Mouse (Mus musculus): ENCODE results near the gene Calml4. TPM values are rescaled to one million over a fixed set of nuclear protein-coding genes. Genes with fewer than 3 reads are reported as not detected.
"Not testable (repeated sequence)": the region's sequence is repeated elsewhere in the genome, so short reads cannot be mapped to it uniquely, and the experiment has no call there.

Gene Calml4
- polyA plus RNA-seq, 1 experiment from 2014 or later = 0.24 TPM

GRCm38 (mm10) chr9:62817099-62817571 is 40.7 kb upstream of the Calml4 start:
- H3K36me3 ChIP-seq (ENCODE audit: control insufficient read depth, insufficient read depth, low read length) = no peaks in the 10 kb centered on the region
- no peak overlapping the region for H3K9ac ChIP-seq (ENCODE audit: low read depth, low read length)
- no peak overlapping the region for H3K4me3 ChIP-seq (ENCODE audit: low read depth, low read length)
- no peak; the same call in 1 of the 2 replicates for ATAC-seq (replicated peaks; ENCODE audit: insufficient number of reproducible peaks, low FRiP score, low TSS enrichment)
- peaks cover 4% of the 10 kb centered on the region; the same call in 1 of the 2 replicates for H3K4me1 ChIP-seq (ENCODE audit: control insufficient read depth, insufficient read depth, low read length)
- no peaks in the 10 kb centered on the region for H3K27me3 ChIP-seq (ENCODE audit: control insufficient read depth, insufficient read depth, low read length)
- no peak overlapping the region for H3K27ac ChIP-seq (ENCODE audit: low read depth, low read length)
- 0 out of 2 replicates have a peak overlapping the region, but pooled peaks have one; percentile 9 for H3K4me2 ChIP-seq
- 53% methylated on average over 12 of the region's 12 CpGs for WGBS (ENCODE audit: insufficient replicate concordance)
- no peaks in the 10 kb centered on the region for H3K9me3 ChIP-seq (replicated peaks; ENCODE audit: control insufficient read depth, low read length)

GRCm38 (mm10) chr9:62817828-62818614 is 39.9 kb upstream of the Calml4 start:
- 62% methylated on average over 4 of the region's 4 CpGs for WGBS (ENCODE audit: insufficient replicate concordance)

GRCm38 (mm10) chr9:62819494-62819893 is 38.4 kb upstream of the Calml4 start:
- H3K9me3 ChIP-seq (replicated peaks; ENCODE audit: control insufficient read depth, low read length) = no peaks in the 10 kb centered on the region
- peaks cover 4% of the 10 kb centered on the region; the same call in 1 of the 2 replicates for H3K4me1 ChIP-seq (ENCODE audit: control insufficient read depth, insufficient read depth, low read length)
- H3K27me3 ChIP-seq (ENCODE audit: control insufficient read depth, insufficient read depth, low read length) = no peaks in the 10 kb centered on the region
- no peak overlapping the region for H3K27ac ChIP-seq (ENCODE audit: low read depth, low read length)
- H3K4me3 ChIP-seq (ENCODE audit: low read depth, low read length) = no peak overlapping the region
- no peak overlapping the region for H3K4me2 ChIP-seq
- no peak overlapping the region for H3K9ac ChIP-seq (ENCODE audit: low read depth, low read length)
- WGBS (ENCODE audit: insufficient replicate concordance) = 72% methylated on average over 3 of the region's 3 CpGs
- H3K36me3 ChIP-seq (ENCODE audit: control insufficient read depth, insufficient read depth, low read length) = no peaks in the 10 kb centered on the region
- ATAC-seq (replicated peaks; ENCODE audit: insufficient number of reproducible peaks, low FRiP score, low TSS enrichment) = no peak

More at GRCm38 (mm10) chr9:62817828-62818614, 39.9 kb upstream of the Calml4 start:
- Histone ChIP-seq H3K9me3 (replicated peaks; ENCODE audit: control insufficient read depth, low read length) (no peaks in the 10 kb centered on the region), H3K9ac (ENCODE audit: low read depth, low read length) (no peak overlapping the region), H3K27me3 (ENCODE audit: control insufficient read depth, insufficient read depth, low read length) (no peaks in the 10 kb centered on the region), H3K27ac (ENCODE audit: low read depth, low read length) (peak overlapping the region; percentile 7; the same call in 1 of the 2 replicates), H3K4me3 (ENCODE audit: low read depth, low read length) (no peak overlapping the region), H3K4me2 (no peak overlapping the region), H3K36me3 (ENCODE audit: control insufficient read depth, insufficient read depth, low read length) (no peaks in the 10 kb centered on the region), H3K4me1 (ENCODE audit: control insufficient read depth, insufficient read depth, low read length) (peaks cover 4% of the 10 kb centered on the region; the same call in 1 of the 2 replicates)
- ATAC-seq (replicated peaks; ENCODE audit: insufficient number of reproducible peaks, low FRiP score, low TSS enrichment) = no peak

DNA sequence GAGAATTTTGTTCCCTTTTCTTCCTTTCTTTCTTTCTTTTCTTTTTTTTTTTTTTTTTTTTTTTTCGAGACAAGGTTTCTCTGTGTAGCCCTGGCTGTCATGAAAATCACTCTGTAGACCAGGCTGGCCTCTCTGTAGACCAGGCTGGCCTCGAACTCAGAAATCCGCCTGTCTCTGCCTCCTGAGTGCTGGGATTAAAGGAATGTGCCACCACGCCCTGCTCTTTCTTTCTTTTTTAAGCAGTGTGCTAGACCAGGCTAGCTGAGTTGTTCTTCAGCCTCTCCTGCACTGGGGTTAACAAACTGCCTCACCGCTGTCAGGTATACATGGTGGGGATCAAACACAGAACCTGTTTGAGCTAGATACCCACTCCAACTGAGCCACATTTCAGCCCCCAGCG is 38.0 kb upstream of the Calml4 start:
- H3K4me3 ChIP-seq (ENCODE audit: low read depth, low read length); H3K4me1 ChIP-seq (ENCODE audit: control insufficient read depth, insufficient read depth, low read length); H3K27me3 ChIP-seq (ENCODE audit: control insufficient read depth, insufficient read depth, low read length); H3K9me3 ChIP-seq (replicated peaks; ENCODE audit: control insufficient read depth, low read length); ATAC-seq (replicated peaks; ENCODE audit: insufficient number of reproducible peaks, low FRiP score, low TSS enrichment); H3K9ac ChIP-seq (ENCODE audit: low read depth, low read length); H3K4me2 ChIP-seq; H3K36me3 ChIP-seq (ENCODE audit: control insufficient read depth, insufficient read depth, low read length); H3K27ac ChIP-seq (ENCODE audit: low read depth, low read length): not testable (repeated sequence)
- 81% methylated on average over 6 of the region's 6 CpGs for WGBS (ENCODE audit: insufficient replicate concordance)

GRCm38 (mm10) chr9:62820829-62821228 is 37.1 kb upstream of the Calml4 start:
- peaks cover 7% of the 10 kb centered on the region for H3K4me1 ChIP-seq (ENCODE audit: control insufficient read depth, insufficient read depth, low read length)
- H3K27me3 ChIP-seq (ENCODE audit: control insufficient read depth, insufficient read depth, low read length) = no peaks in the 10 kb centered on the region
- no peak overlapping the region for H3K4me2 ChIP-seq
- 83% methylated on average over 6 of the region's 6 CpGs for whole genome bisulfite sequencing (ENCODE audit: insufficient replicate concordance)
- no peak overlapping the region for H3K4me3 ChIP-seq (ENCODE audit: low read depth, low read length)
- H3K9me3 ChIP-seq (replicated peaks; ENCODE audit: control insufficient read depth, low read length) = no peaks in the 10 kb centered on the region
- H3K36me3 ChIP-seq (ENCODE audit: control insufficient read depth, insufficient read depth, low read length) = no peaks in the 10 kb centered on the region
- no peak overlapping the region for H3K9ac ChIP-seq (ENCODE audit: low read depth, low read length)
- ATAC-seq (replicated peaks; ENCODE audit: insufficient number of reproducible peaks, low FRiP score, low TSS enrichment) = no peak
- no peak overlapping the region for H3K27ac ChIP-seq (ENCODE audit: low read depth, low read length)

DNA sequence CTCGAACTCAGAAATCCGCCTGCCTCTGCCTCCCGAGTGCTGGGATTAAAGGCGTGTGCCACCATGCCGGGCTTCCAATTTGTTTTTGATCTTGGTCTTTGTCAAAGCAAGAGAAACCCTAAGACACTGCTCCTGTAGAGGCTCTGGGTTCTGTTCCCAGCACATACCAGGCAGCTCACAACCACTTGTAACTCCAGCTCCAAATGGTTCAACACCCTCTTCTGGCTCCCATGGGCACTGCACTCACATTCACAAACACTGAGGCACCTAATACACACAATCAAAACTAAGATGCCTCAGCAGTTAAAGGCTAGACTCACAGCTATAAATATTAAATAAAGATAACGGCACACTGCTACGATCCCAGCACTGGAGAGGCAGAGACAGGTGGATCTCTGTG is 36.1 kb upstream of the Calml4 start:
- 87% methylated on average over 7 of the region's 7 CpGs for WGBS (ENCODE audit: insufficient replicate concordance)
- H3K4me3 ChIP-seq (ENCODE audit: low read depth, low read length) = no peak overlapping the region
- H3K4me1 ChIP-seq (ENCODE audit: control insufficient read depth, insufficient read depth, low read length) = peaks cover 15% of the 10 kb centered on the region
- no peaks in the 10 kb centered on the region for H3K9me3 ChIP-seq (replicated peaks; ENCODE audit: control insufficient read depth, low read length)
- no peak overlapping the region for H3K27ac ChIP-seq (ENCODE audit: low read depth, low read length)
- no peaks in the 10 kb centered on the region for H3K27me3 ChIP-seq (ENCODE audit: control insufficient read depth, insufficient read depth, low read length)
- H3K36me3 ChIP-seq (ENCODE audit: control insufficient read depth, insufficient read depth, low read length) = no peaks in the 10 kb centered on the region
- ATAC-seq (replicated peaks; ENCODE audit: insufficient number of reproducible peaks, low FRiP score, low TSS enrichment) = no peak
- no peak overlapping the region for H3K9ac ChIP-seq (ENCODE audit: low read depth, low read length)
- H3K4me2 ChIP-seq = no peak overlapping the region

DNA sequence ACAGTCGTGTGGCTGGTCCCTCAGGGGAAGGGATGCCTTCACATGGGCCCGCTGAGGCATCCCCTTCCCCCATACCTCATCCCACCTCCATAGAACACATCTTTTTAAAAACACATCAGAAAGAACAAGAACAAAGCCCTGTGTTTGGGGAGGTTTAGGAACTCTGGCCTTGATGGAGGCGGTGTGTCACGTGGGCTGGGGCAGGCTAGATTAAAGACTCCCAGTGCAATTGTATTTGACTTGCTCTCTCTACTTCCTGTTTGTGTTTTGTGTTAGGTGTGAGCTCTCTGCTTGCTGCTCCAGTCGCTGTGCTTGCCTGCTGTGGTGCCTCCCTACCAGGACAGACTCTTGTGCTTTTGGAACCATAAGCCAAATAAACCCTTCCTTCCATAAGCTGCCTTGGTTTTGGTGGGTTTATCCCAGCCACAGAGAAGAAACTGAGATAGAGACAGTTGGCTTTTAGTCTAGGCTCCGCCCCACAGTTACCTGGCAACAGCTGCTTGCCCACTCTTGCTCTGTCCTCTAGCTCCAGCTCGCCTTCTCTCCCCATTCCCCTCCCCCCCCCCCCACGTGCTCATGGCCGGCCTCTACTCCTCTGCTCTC is 32.0 kb upstream of the Calml4 start:
- Histone ChIP-seq H3K9ac (ENCODE audit: low read depth, low read length) (peak overlapping the region; percentile 39; the same call in 1 of the 2 replicates), H3K4me1 (ENCODE audit: control insufficient read depth, insufficient read depth, low read length) (peaks cover 11% of the 10 kb centered on the region), H3K27me3 (ENCODE audit: control insufficient read depth, insufficient read depth, low read length) (no peaks in the 10 kb centered on the region), H3K27ac (ENCODE audit: low read depth, low read length) (0 out of 2 replicates have a peak overlapping the region, but pooled peaks have one; percentile 22), H3K4me2 (peak overlapping the region; percentile 46), H3K36me3 (ENCODE audit: control insufficient read depth, insufficient read depth, low read length) (no peaks in the 10 kb centered on the region), H3K9me3 (replicated peaks; ENCODE audit: control insufficient read depth, low read length) (no peaks in the 10 kb centered on the region), H3K4me3 (ENCODE audit: low read depth, low read length) (no peak overlapping the region)
- 7% methylated on average over 9 of the region's 9 CpGs for WGBS (ENCODE audit: insufficient replicate concordance)
- 0 out of 2 replicates have a peak, but pooled peaks have one; percentile 15 for ATAC-seq (replicated peaks; ENCODE audit: insufficient number of reproducible peaks, low FRiP score, low TSS enrichment)

DNA sequence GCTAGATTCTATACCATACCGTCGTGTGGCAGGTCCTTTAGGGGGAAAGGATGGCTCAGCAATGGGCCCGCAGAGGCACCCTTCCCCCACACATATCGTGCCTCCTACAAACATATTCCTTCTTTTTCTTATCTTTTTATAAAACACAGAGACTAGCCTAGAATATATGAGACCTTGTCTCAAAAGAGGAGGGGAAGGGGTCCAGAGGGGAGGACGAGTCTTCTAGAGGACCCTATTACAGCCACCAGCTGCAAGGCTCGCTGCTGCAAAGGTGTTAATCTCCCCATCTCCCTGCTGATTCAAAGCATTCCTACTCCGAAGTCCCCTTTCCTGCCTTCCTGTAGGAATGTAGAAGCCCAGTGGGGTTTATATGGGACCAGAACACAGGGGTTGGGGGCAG is 31.4 kb upstream of the Calml4 start:
- Histone ChIP-seq H3K9ac (ENCODE audit: low read depth, low read length) (peak overlapping the region; percentile 6; the same call in 1 of the 2 replicates), H3K27me3 (ENCODE audit: control insufficient read depth, insufficient read depth, low read length) (no peaks in the 10 kb centered on the region), H3K27ac (ENCODE audit: low read depth, low read length) (0 out of 2 replicates have a peak overlapping the region, but pooled peaks have one; percentile 22)

More for the DNA sequence above, 31.4 kb upstream of the Calml4 start:
- ATAC-seq (replicated peaks; ENCODE audit: insufficient number of reproducible peaks, low FRiP score, low TSS enrichment) = no peak
- Histone ChIP-seq H3K9me3 (replicated peaks; ENCODE audit: control insufficient read depth, low read length) (no peaks in the 10 kb centered on the region), H3K4me2 (peak overlapping the region; percentile 46), H3K4me1 (ENCODE audit: control insufficient read depth, insufficient read depth, low read length) (peaks cover 11% of the 10 kb centered on the region), H3K4me3 (ENCODE audit: low read depth, low read length) (no peak overlapping the region), H3K36me3 (ENCODE audit: control insufficient read depth, insufficient read depth, low read length) (no peaks in the 10 kb centered on the region)
- 5% methylated on average over 7 of the region's 7 CpGs for WGBS (ENCODE audit: insufficient replicate concordance)
